Mouse (Mus musculus) thymus, adult 2 months (tissue): Measurements from ENCODE around the gene Ccdc181.
"Not testable (repeated sequence)": the region's sequence is repeated elsewhere in the genome, so short reads cannot be mapped to it uniquely, and the experiment has no call there.

ENCODE experiments used
- CTCF ChIP-seq: fragments of 200-500 bp; IDR thresholded peaks from 2 replicates; pipeline ENCODE4 v1.5.1; 2012; ENCODE audit warnings: mild to moderate bottlenecking, control low read depth, low read length, moderate library complexity, borderline replicate concordance; ENCODE audit not compliant: control insufficient read depth, poor library complexity, insufficient read depth; ENCODE audit errors: extremely low read depth
- POLR2A ChIP-seq: fragments of 200-500 bp; IDR thresholded peaks from 2 replicates; pipeline ENCODE4 v1.6.1; 2012; ENCODE audit warnings: mild to moderate bottlenecking, low read length, control low read depth, moderate library complexity; ENCODE audit not compliant: control insufficient read depth, poor library complexity, insufficient read depth; ENCODE audit errors: extremely low read depth

GRCm38 (mm10) chr1:164231937-164232570 is 43.3 kb upstream of the Ccdc181 start:
- TF ChIP-seq POLR2A, CTCF: not testable (repeated sequence)
